Comparison of ENCODE assay signal across 9 mouse cellular contexts in the genomic region with DNA sequence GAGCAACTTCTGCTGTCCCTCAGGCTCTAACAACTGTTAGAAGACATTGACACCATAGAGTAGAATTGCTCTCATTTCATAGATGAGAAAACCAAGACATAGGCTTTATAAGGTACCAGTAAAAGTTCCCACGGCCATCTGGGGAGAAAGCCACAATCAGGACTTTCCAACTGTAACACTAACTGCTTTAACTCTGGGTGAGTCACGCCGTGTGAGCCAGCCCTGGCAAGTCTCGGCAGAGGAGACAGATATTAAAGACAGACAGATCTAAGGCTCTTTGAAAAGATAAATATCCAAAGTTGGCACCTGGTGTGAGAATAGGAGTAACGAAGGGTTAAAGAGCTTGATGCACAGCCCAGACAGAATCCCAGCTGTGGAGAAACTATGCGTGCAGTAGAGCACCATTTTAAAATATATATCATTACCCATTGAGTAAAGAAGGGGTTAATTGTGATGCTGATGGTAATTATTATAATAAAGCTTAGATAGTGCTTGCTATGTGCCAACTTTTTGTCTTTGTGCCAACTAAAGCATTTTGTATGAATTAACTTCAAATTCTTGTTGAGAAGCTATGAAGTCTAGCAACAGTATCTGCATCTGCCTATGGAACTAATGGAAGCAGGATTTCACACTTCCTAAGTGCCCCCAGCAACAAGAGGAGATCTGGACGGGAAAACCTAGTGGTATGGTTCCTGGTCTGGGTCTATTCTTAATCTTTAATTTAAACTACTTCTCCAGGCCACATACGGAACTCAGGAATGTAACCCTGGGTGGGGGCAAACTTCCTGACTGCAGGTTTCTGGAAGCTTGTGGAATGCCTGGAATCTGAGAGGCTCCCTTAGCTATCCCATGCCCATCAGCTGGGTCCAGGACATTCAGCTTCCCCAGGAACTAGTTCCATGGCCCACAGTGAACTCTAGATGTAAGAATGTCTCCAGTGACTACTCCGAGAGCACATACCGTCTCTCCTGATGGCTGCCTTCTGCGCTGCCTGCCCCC.
DNase-seq lines count a peak whose midpoint lies in the region; ATAC-seq lines count a peak whose summit lies in the region.
"Had no signal": no experiment of that assay in that cellular context is flagged by ENCODE, and none has a peak within 500 bp of the region (broad histone marks: within the 10 kb centered on the region; RNA-seq: fewer than 3 reads in every experiment).

No protein-coding gene starts in this region.

- H3K4me1 ChIP-seq in embryonic facial prominence, embryonic 10.5 days = peaks cover 53% of the 10 kb centered on the region
- H3K4me1 ChIP-seq in hindbrain, embryonic 14.5 days (replicated peaks; ENCODE audit: control insufficient read depth, insufficient read depth, low read length) = no peaks in the 10 kb centered on the region

- 0 out of 2 replicates have a peak overlapping the region, but pooled peaks have one; percentile 1 for H3K27ac ChIP-seq in embryonic facial prominence, embryonic 10.5 days (replicated peaks)
- H3K27ac ChIP-seq in hindbrain, embryonic 14.5 days = no peak overlapping the region

- H3K9me3 ChIP-seq in embryonic facial prominence, embryonic 10.5 days = no peaks in the 10 kb centered on the region
- H3K9me3 ChIP-seq in hindbrain, embryonic 14.5 days (ENCODE audit: control insufficient read depth, low read length) = no peaks in the 10 kb centered on the region

- peak; percentile 26 for ATAC-seq in frontal cortex, adult (ENCODE audit: low TSS enrichment)
- ATAC-seq in hindbrain, embryonic 14.5 days (ENCODE audit: low FRiP score) = no peak
- no peak for ATAC-seq in CD4-positive, CD25-positive, alpha-beta regulatory T cell, adult 4 months

- 66% methylated on average over 11 of the region's 11 CpGs for WGBS in embryonic facial prominence, embryonic 10.5 days
- 79% methylated on average over 11 of the region's 11 CpGs for WGBS in hindbrain, embryonic 14.5 days

- H3K36me3 ChIP-seq in embryonic facial prominence, embryonic 10.5 days (replicated peaks) = no peaks in the 10 kb centered on the region
- H3K36me3 ChIP-seq in hindbrain, embryonic 14.5 days (replicated peaks; ENCODE audit: control insufficient read depth, insufficient read depth) = no peaks in the 10 kb centered on the region

- no peak for DNase-seq in frontal cortex, postnatal 14 days (ENCODE audit: low spot score in 2 of 2)
- DNase-seq in left cerebral cortex, adult 18-20 months (ENCODE audit: low spot score in 2 of 2) = peak; percentile 37 to 64
- no peak for DNase-seq in left cerebral cortex, adult 11 months (ENCODE audit: low spot score)
- DNase-seq in embryonic facial prominence, embryonic 10.5 days (ENCODE audit: low spot score) = no peak
- DNase-seq in mesoderm, embryonic 11.5 days (ENCODE audit: low read depth, low spot score) = peak; percentile 73
- no peak for DNase-seq in hindbrain, embryonic 14.5 days (ENCODE audit: low spot score)

- no peaks in the 10 kb centered on the region for H3K27me3 ChIP-seq in embryonic facial prominence, embryonic 10.5 days (replicated peaks; ENCODE audit: low read depth, poor library complexity, severe bottlenecking)
- H3K27me3 ChIP-seq in hindbrain, embryonic 14.5 days (ENCODE audit: control insufficient read depth, insufficient read depth, low read length) = no peaks in the 10 kb centered on the region
- H3K27me3 ChIP-seq: CH12.LX had no signal

- H3K9ac ChIP-seq in hindbrain, embryonic 14.5 days = no peak overlapping the region

- no peak overlapping the region for H3K4me2 ChIP-seq in hindbrain, embryonic 14.5 days (replicated peaks)

- no peak overlapping the region for H3K4me3 ChIP-seq in embryonic facial prominence, embryonic 10.5 days
- no peak overlapping the region for H3K4me3 ChIP-seq in hindbrain, embryonic 14.5 days (replicated peaks; ENCODE audit: low read length)

Comparison
In these comparisons a context has a peak if more than half of its experiments do, and no peak if none do; other contexts are left out.
1. DNase-seq: peak in left cerebral cortex, adult 18-20 months (2 of 2) and mesoderm, embryonic 11.5 days (single experiment); none in frontal cortex, postnatal 14 days (0 of 2), left cerebral cortex, adult 11 months (single experiment), embryonic facial prominence, embryonic 10.5 days (single experiment) and hindbrain, embryonic 14.5 days (single experiment).